Mouse (Mus musculus) bone marrow, adult 2 months (tissue): Measurements from ENCODE around the gene Tmod4. TPM values are rescaled to one million over a fixed set of nuclear protein-coding genes. Genes with fewer than 3 reads are reported as not detected.

Experiments
- H3K27ac ChIP-seq: fragments of 200-500 bp; 2 replicates; pipeline ENCODE4 v1.5.1; 2012; ENCODE audit warnings: low read depth, mild to moderate bottlenecking, control low read depth, inconsistent platforms, low read length; ENCODE audit not compliant: control insufficient read depth, poor library complexity, insufficient read depth
- H3K4me1 ChIP-seq: fragments of 200-500 bp; 2 replicates; pipeline ENCODE4 v1.6.1; 2011; ENCODE audit warnings: low read length; ENCODE audit not compliant: control insufficient read depth, insufficient read depth
- H3K4me3 ChIP-seq: fragments of 200-500 bp; replicated peaks from 2 replicates; pipeline ENCODE3; 2011; ENCODE audit warnings: mild to moderate bottlenecking, low read depth, low read length, control low read depth; ENCODE audit not compliant: control insufficient read depth
- CTCF ChIP-seq: fragments of 200-500 bp; IDR thresholded peaks from 2 replicates; pipeline ENCODE4 v1.5.1; 2011; ENCODE audit warnings: low read length, control low read depth; ENCODE audit not compliant: control insufficient read depth, insufficient read depth
- POLR2A ChIP-seq: fragments of 200-500 bp; IDR thresholded peaks from 2 replicates; pipeline ENCODE4 v1.6.1; 2011; ENCODE audit warnings: low read depth, mild to moderate bottlenecking, control low read depth, low read length, borderline replicate concordance; ENCODE audit not compliant: control insufficient read depth
- WGBS: fragments of 180-500 bp; shearing (Covaris S2); methylation state at CpG from one replicate; pipeline ENCODE4 v1.1.7; 2018; 5-methylcytosine and 5-hydroxymethylcytosine counted together
- polyA plus RNA-seq: library from polyadenylated mRNA; stranded (reverse); fragments of >200 nt; gene quantifications from 2 replicates; pipeline ENCODE4 v1.2.4, GENCODE M21; 2011; ENCODE audit warnings: low replicate concordance; ENCODE audit not compliant: missing spikeins, insufficient read depth, insufficient read length

Gene Tmod4
- polyA plus RNA-seq, 1 experiment: 6.1 TPM

DNA sequence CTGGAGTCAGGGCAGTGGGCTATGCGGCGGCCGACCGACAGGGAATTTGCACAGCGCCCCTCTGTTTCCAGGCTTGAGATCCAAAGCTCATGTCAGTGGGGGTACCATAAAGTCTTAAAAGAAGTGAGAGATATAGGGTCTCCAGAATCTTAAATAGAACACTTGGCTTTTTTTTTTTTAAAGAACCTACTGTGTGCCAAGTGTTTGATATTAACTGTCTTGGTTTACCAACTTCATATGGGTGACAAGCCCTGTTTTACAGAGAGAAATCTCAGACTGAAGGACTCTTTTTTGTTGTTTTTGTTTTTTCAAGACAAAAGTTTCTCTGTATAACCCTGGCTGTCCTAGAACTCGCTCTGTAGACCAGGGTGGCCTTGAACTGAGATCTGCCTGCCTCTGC, 16.5 kb downstream of the Tmod4 start:
- 88% methylated on average over 6 of the region's 6 CpGs for WGBS
- peak overlapping the region; percentile 96 for H3K27ac ChIP-seq
- TF ChIP-seq POLR2A: no peak
- no peak for TF ChIP-seq CTCF
- peaks cover 3% of the 10 kb centered on the region for H3K4me1 ChIP-seq
- H3K4me3 ChIP-seq: peak overlapping the region; percentile 81

DNA sequence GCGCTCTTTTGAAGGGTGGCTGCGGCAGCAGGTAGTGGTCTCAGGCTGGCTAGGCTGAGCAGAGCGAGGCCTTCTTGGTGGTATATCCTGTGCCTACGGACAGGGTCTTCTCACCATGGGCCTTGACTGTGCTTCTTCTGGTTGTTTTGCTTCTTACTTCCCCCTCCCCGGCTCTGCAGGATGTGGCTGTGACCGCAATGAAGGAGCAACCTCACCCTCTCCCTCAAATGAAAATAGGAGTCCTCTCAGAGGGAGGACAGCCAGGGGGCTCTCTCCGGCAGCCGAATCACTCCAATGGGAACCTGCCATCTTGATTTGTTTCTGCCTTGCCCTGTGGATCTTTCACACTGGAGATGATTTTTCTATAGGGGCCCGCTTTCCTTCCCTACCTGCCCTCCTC, 17.2 kb downstream of the Tmod4 start:
- Histone ChIP-seq H3K4me3 (peak overlapping the region; percentile 81), H3K27ac (peak overlapping the region; percentile 96), H3K4me1 (peaks cover 3% of the 10 kb centered on the region)
- peak; percentile 34; the same call in 1 of the 2 replicates for TF ChIP-seq POLR2A
- TF ChIP-seq CTCF: no peak
- 5% methylated on average over 9 of the region's 9 CpGs for WGBS

DNA sequence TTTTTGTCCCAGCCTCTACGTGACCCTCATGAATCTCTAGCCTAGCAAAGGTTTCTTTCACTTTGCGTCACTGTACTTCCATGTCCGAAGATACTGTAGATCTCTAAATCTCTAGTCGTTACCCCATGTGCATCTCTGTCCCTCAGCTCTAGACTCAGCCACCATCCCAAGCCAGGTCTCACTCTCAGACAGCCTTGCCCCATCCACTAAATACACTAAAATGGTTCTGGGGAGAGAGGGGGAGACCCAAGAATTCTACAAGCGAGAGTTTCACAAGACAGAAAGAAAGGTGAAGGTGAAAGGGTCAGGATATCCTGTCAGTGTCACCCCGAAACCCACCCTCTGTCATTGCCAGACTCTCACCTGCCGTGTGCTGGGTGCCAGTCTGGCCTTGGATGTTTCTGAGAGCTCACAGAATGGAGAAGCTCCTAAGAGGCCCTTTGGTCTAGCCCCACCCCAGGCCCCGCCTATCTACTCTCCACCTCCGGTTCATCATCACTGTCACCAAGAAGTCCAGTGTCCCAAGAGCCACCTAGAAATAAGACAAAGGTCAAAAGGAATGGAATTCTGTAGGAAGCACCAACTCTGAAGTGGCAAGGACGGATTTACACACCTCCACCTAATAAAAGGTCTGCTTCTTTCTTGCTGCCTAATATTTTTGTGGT, 17.8 kb downstream of the Tmod4 start, which contains the start of gene Tnfaip8l2:
Tnfaip8l2 (minus strand) TSS at position 409 of the 665 bp plus-strand sequence.
- H3K4me3 ChIP-seq: peak within 1 kb of the TSS; percentile 81
- peaks cover 3% of the 10 kb centered on the region for H3K4me1 ChIP-seq
- TF ChIP-seq POLR2A (peak; percentile 46; the same call in 1 of the 2 replicates), CTCF (no peak)
- peak within 1 kb of the TSS; percentile 96 for H3K27ac ChIP-seq
- WGBS: 19% methylated on average over 10 of the region's 10 CpGs

DNA sequence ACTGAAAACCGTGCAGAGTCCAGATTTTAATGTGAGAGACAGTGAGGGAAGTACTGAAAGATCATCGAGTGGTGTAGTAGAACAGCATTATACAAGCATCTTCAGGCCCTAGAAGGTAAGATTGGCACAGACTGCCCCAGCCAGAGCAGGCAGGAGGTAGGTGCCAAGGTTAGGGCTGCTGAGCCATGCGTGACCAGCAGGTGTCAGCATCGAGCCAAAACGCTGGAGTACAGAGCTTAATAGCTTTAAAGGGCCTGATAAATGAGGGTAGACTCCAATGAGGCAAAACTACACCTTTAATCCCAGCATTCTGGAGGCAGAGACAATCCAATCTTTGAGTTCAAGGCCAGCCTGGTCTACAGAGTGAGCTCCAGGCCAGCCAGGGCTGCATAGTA, 18.3 kb downstream of the Tmod4 start:
- peaks cover 3% of the 10 kb centered on the region for H3K4me1 ChIP-seq
- H3K4me3 ChIP-seq: peak overlapping the region; percentile 9
- TF ChIP-seq CTCF (peak; percentile 98), POLR2A (0 out of 2 replicates have a peak, but pooled peaks have one; percentile 27)
- 10% methylated on average over 5 of the region's 5 CpGs for WGBS
- no peak overlapping the region; the same call in 1 of the 2 replicates for H3K27ac ChIP-seq

GRCm38 (mm10) chr3:95147924-95148323, 23.6 kb downstream of the Tmod4 start:
- H3K4me1 ChIP-seq: no peaks in the 10 kb centered on the region
- no peak overlapping the region for H3K4me3 ChIP-seq
- no peak overlapping the region for H3K27ac ChIP-seq
- WGBS: 84% methylated on average over 3 of the region's 3 CpGs
- TF ChIP-seq POLR2A: no peak
- no peak for TF ChIP-seq CTCF

- 28% methylated on average over 4 of the region's 4 CpGs for WGBS
- H3K27ac ChIP-seq: no peak overlapping the region
- no peak overlapping the region for H3K4me3 ChIP-seq
- H3K4me1 ChIP-seq: no peaks in the 10 kb centered on the region
- TF ChIP-seq CTCF (peak; percentile 71), POLR2A (no peak)
Observed at GRCm38 (mm10) chr3:95153874-95154273, 29.6 kb downstream of the Tmod4 start.

- Histone ChIP-seq H3K4me3 (peak overlapping the region; percentile 72), H3K27ac (no peak overlapping the region), H3K4me1 (no peaks in the 10 kb centered on the region)
- 21% methylated on average over 8 of the region's 8 CpGs for WGBS
- TF ChIP-seq POLR2A (no peak), CTCF (no peak)
Observed at GRCm38 (mm10) chr3:95159511-95159986, 35.3 kb downstream of the Tmod4 start.

- Histone ChIP-seq H3K4me1 (no peaks in the 10 kb centered on the region), H3K27ac (no peak within 1 kb of the TSS), H3K4me3 (peak within 1 kb of the TSS; percentile 72)
- under 1% methylated on average over 66 of the region's 66 CpGs for WGBS
- TF ChIP-seq POLR2A: no peak
- no peak for TF ChIP-seq CTCF
Observed at GRCm38 (mm10) chr3:95159987-95160963, 36.0 kb downstream of the Tmod4 start, which contains the start of gene Sema6c. TSS of gene Sema6c (plus strand) at chr3:95160457.
